Mouse (Mus musculus) cortical plate, adult 2 months (tissue): Measurements from ENCODE around the gene 6030408B16Rik.

ENCODE experiments used
- CTCF ChIP-seq: fragments of 200-500 bp; IDR thresholded peaks from 2 replicates; pipeline ENCODE4 v1.5.1; 2011; ENCODE audit warnings: mild to moderate bottlenecking, control low read depth, low read length; ENCODE audit not compliant: insufficient read depth; ENCODE audit errors: extremely low read depth
- POLR2A ChIP-seq: fragments of 200-500 bp; IDR thresholded peaks from 2 replicates; pipeline ENCODE4 v1.6.1; 2011; ENCODE audit warnings: mild to moderate bottlenecking, low read length, control low read depth; ENCODE audit not compliant: insufficient read depth; ENCODE audit errors: extremely low read depth

GRCm38 (mm10) chr15:101316279-101316912 is 23.4 kb downstream of the 6030408B16Rik start:
- no peak for TF ChIP-seq CTCF
- TF ChIP-seq POLR2A, result no peak
